Mouse (Mus musculus): ENCODE measurements around the gene Bcan. TPM values are rescaled to one million over a fixed set of nuclear protein-coding genes. Genes with fewer than 3 reads are reported as not detected.
A peak's percentile ranks its signal among the peaks of the same experiment; 100 is the strongest.

Gene Bcan
- polyA plus RNA-seq, 1 experiment from 2014 or later = 0.72 TPM

GRCm38 (mm10) chr3:87980085-87980484 is 19.9 kb downstream of the Bcan start:
- Histone ChIP-seq H3K4me2 (ENCODE audit: low read depth) (no peak overlapping the region), H3K4me3 (ENCODE audit: low read depth, low read length) (no peak overlapping the region), H3K9me3 (ENCODE audit: control insufficient read depth, low read length) (no peaks in the 10 kb centered on the region), H3K36me3 (ENCODE audit: control insufficient read depth, insufficient read depth, low read length) (peaks cover 6% of the 10 kb centered on the region), H3K27me3 (ENCODE audit: control insufficient read depth, insufficient read depth, low read length) (no peaks in the 10 kb centered on the region), H3K4me1 (ENCODE audit: control insufficient read depth, insufficient read depth, low read length) (peaks cover 45% of the 10 kb centered on the region), H3K27ac (ENCODE audit: low read depth, low read length) (no peak overlapping the region), H3K9ac (ENCODE audit: low read length) (no peak overlapping the region; the same call in 1 of the 2 replicates)
- ATAC-seq (ENCODE audit: insufficient read depth, low FRiP score, low TSS enrichment) = no peak
- no peak for DNase-seq (ENCODE audit: low spot score)
- WGBS = 79% methylated on average over 3 of the region's 3 CpGs

DNA sequence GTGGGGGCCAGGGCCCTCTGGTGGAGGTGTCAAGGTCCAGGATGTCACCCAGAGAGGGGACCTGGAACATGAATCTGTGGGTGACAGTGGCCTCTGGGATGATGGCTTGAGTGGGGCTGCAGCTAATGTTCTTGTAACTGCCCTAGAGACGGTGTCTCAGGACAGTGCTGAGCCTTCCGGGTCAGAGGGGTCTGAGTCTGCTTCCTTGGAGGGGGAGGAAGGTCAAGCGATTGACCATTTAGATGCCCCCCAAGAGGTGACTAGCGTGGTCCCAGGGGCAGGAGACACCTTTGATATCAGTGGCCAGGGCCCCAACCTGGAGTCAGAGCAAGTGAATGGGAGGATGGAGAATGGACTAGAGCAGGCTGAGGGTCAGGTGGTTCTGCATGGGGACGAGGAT is 20.5 kb downstream of the Bcan start:
- H3K27ac ChIP-seq (ENCODE audit: low read depth, low read length) = no peak overlapping the region
- no peaks in the 10 kb centered on the region for H3K9me3 ChIP-seq (ENCODE audit: control insufficient read depth, low read length)
- no peak overlapping the region for H3K4me3 ChIP-seq (ENCODE audit: low read depth, low read length)
- no peaks in the 10 kb centered on the region for H3K27me3 ChIP-seq (ENCODE audit: control insufficient read depth, insufficient read depth, low read length)
- H3K4me1 ChIP-seq (ENCODE audit: control insufficient read depth, insufficient read depth, low read length) = peaks cover 47% of the 10 kb centered on the region
- no peak for ATAC-seq (ENCODE audit: insufficient read depth, low FRiP score, low TSS enrichment)
- peaks cover 6% of the 10 kb centered on the region for H3K36me3 ChIP-seq (ENCODE audit: control insufficient read depth, insufficient read depth, low read length)
- H3K4me2 ChIP-seq (ENCODE audit: low read depth) = no peak overlapping the region
- 83% methylated on average over 5 of the region's 5 CpGs for WGBS
- H3K9ac ChIP-seq (ENCODE audit: low read length) = peak overlapping the region; percentile 22; the same call in 1 of the 2 replicates
- no peak for DNase-seq (ENCODE audit: low spot score)

GRCm38 (mm10) chr3:87974381-87974987 is 25.5 kb downstream of the Bcan start:
- Histone ChIP-seq H3K9me3 (ENCODE audit: control insufficient read depth, low read length) (no peaks in the 10 kb centered on the region), H3K4me3 (ENCODE audit: low read depth, low read length) (peak overlapping the region; percentile 82), H3K36me3 (ENCODE audit: control insufficient read depth, insufficient read depth, low read length) (peaks cover 6% of the 10 kb centered on the region), H3K27me3 (ENCODE audit: control insufficient read depth, insufficient read depth, low read length) (no peaks in the 10 kb centered on the region), H3K4me2 (ENCODE audit: low read depth) (peak overlapping the region; percentile 95), H3K9ac (ENCODE audit: low read length) (peak overlapping the region; percentile 87), H3K4me1 (ENCODE audit: control insufficient read depth, insufficient read depth, low read length) (peaks cover 38% of the 10 kb centered on the region), H3K27ac (ENCODE audit: low read depth, low read length) (peak overlapping the region; percentile 90)
- 8% methylated on average over 12 of the region's 12 CpGs for WGBS
- DNase-seq (ENCODE audit: low spot score) (peak; percentile 85), ATAC-seq (ENCODE audit: insufficient read depth, low FRiP score, low TSS enrichment) (peak; percentile 79)

DNA sequence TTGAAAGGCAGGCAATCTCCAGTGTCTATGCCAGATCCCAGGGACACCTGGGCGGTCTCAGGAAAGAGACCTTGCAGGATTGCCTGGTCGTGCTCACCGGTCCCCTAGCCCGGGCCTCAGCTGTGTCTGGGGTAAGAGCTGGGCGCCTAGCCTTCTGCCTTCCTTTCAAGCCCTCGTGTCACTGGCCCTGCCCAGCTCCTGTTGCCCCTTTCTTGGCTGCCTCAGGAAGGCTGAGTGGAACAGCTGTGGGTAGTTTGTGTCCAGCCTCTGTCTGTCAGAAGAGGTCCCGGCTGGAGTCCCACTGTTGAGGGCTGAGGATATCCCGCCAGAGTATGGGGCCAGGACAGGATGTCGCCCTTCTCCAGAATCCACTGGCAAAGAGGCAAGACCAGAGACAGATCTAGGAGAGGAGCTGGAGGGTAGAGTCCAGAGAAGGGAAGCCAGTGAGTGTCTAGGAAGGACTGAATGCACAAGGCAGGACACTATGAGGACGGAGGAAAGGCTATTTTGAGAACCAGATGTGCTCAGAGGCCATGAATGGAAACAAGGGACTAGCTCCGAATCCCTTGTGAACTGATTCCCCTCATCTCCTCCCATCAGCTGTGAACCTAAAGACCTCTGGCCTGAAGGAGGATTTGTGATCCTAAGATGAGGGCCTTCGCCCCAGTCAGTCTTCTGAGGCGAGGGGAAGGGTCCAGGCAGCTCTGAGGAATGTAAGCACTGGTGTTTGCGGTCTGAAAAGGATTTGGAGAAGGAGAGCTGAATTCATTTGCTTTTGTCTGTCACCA is 26.2 kb downstream of the Bcan start:
- H3K27me3 ChIP-seq (ENCODE audit: control insufficient read depth, insufficient read depth, low read length) = no peaks in the 10 kb centered on the region
- H3K9ac ChIP-seq (ENCODE audit: low read length) = peak overlapping the region; percentile 87
- 15% methylated on average over 14 of the region's 14 CpGs for whole genome bisulfite sequencing
- peak overlapping the region; percentile 95 for H3K4me2 ChIP-seq (ENCODE audit: low read depth)
- H3K9me3 ChIP-seq (ENCODE audit: control insufficient read depth, low read length) = no peaks in the 10 kb centered on the region
- H3K4me3 ChIP-seq (ENCODE audit: low read depth, low read length) = peak overlapping the region; percentile 82
- H3K27ac ChIP-seq (ENCODE audit: low read depth, low read length) = peak overlapping the region; percentile 90
- ATAC-seq (ENCODE audit: insufficient read depth, low FRiP score, low TSS enrichment) (peak; percentile 3; the same call in 1 of the 2 replicates), DNase-seq (ENCODE audit: low spot score) (no peak)
- H3K36me3 ChIP-seq (ENCODE audit: control insufficient read depth, insufficient read depth, low read length) = peaks cover 6% of the 10 kb centered on the region
- peaks cover 38% of the 10 kb centered on the region for H3K4me1 ChIP-seq (ENCODE audit: control insufficient read depth, insufficient read depth, low read length)

DNA sequence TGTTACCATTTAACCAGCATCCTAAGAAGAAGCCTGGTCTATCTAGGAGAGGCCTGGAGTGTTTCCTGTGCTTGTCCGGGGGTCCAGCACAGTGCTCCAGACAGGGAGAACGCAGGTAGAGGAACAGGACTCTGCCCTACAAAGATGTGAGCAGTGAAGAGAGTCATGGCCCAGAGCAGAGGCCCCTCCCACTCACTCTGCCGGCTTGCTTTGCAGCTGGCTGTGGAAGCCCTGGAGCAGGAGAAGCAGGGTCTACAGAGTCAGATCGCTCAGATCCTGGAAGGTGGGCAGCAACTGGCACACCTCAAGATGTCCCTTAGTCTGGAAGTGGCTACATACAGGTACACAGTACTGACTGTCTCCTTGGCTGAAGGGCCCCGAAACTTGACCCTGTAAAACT is 27.3 kb downstream of the Bcan start:
- 21% methylated on average over 5 of the region's 5 CpGs for WGBS
- H3K9ac ChIP-seq (ENCODE audit: low read length) = peak overlapping the region; percentile 87
- no peaks in the 10 kb centered on the region for H3K27me3 ChIP-seq (ENCODE audit: control insufficient read depth, insufficient read depth, low read length)
- peaks cover 38% of the 10 kb centered on the region for H3K4me1 ChIP-seq (ENCODE audit: control insufficient read depth, insufficient read depth, low read length)
- no peak for DNase-seq (ENCODE audit: low spot score)
- peak overlapping the region; percentile 90 for H3K27ac ChIP-seq (ENCODE audit: low read depth, low read length)
- peaks cover 4% of the 10 kb centered on the region for H3K36me3 ChIP-seq (ENCODE audit: control insufficient read depth, insufficient read depth, low read length)
- peak overlapping the region; percentile 82 for H3K4me3 ChIP-seq (ENCODE audit: low read depth, low read length)
- ATAC-seq (ENCODE audit: insufficient read depth, low FRiP score, low TSS enrichment) = no peak
- no peaks in the 10 kb centered on the region for H3K9me3 ChIP-seq (ENCODE audit: control insufficient read depth, low read length)
- peak overlapping the region; percentile 95 for H3K4me2 ChIP-seq (ENCODE audit: low read depth)

DNA sequence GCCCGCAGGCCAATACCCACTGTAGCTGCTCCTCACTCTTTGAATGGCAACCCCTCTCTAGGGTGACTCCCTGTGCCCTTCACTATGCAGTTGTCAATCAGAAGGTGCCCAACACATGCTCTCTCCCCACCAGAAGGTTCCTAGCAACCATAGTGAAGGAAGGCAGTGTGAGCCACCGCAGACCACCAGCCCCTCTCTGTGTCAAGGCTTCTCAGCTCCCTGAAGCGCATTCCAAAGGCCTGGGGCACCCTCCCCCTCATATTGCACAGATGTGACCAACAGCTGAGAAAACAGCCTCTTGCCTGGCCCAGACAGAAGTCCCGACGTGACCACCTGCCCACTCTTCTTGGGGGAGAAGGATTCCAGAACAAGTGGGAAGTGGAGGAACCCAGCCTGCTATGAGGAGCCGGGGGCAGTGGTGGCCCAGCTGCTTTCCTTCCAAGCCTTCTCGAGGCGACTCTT is 27.8 kb downstream of the Bcan start:
- Histone ChIP-seq H3K27me3 (ENCODE audit: control insufficient read depth, insufficient read depth, low read length) (no peaks in the 10 kb centered on the region), H3K4me1 (ENCODE audit: control insufficient read depth, insufficient read depth, low read length) (peaks cover 38% of the 10 kb centered on the region), H3K4me3 (ENCODE audit: low read depth, low read length) (peak overlapping the region; percentile 82), H3K9ac (ENCODE audit: low read length) (peak overlapping the region; percentile 87), H3K4me2 (ENCODE audit: low read depth) (peak overlapping the region; percentile 95), H3K9me3 (ENCODE audit: control insufficient read depth, low read length) (no peaks in the 10 kb centered on the region), H3K36me3 (ENCODE audit: control insufficient read depth, insufficient read depth, low read length) (peaks cover 4% of the 10 kb centered on the region), H3K27ac (ENCODE audit: low read depth, low read length) (peak overlapping the region; percentile 90)
- 3% methylated on average over 8 of the region's 8 CpGs for WGBS
- ATAC-seq (ENCODE audit: insufficient read depth, low FRiP score, low TSS enrichment) = no peak
- peak; percentile 63 for DNase-seq (ENCODE audit: low spot score)

GRCm38 (mm10) chr3:87971489-87972202 is 28.4 kb downstream of the Bcan start:
- under 1% methylated on average over 60 of the region's 60 CpGs for WGBS
- H3K9ac ChIP-seq (ENCODE audit: low read length) = peak overlapping the region; percentile 87
- ATAC-seq (ENCODE audit: insufficient read depth, low FRiP score, low TSS enrichment) = no peak
- H3K4me3 ChIP-seq (ENCODE audit: low read depth, low read length) = peak overlapping the region; percentile 82
- H3K36me3 ChIP-seq (ENCODE audit: control insufficient read depth, insufficient read depth, low read length) = peaks cover 4% of the 10 kb centered on the region
- H3K4me1 ChIP-seq (ENCODE audit: control insufficient read depth, insufficient read depth, low read length) = peaks cover 38% of the 10 kb centered on the region
- H3K9me3 ChIP-seq (ENCODE audit: control insufficient read depth, low read length) = no peaks in the 10 kb centered on the region
- H3K27me3 ChIP-seq (ENCODE audit: control insufficient read depth, insufficient read depth, low read length) = no peaks in the 10 kb centered on the region
- DNase-seq (ENCODE audit: low spot score) = no peak
- H3K27ac ChIP-seq (ENCODE audit: low read depth, low read length) = peak overlapping the region; percentile 90
- peak overlapping the region; percentile 95 for H3K4me2 ChIP-seq (ENCODE audit: low read depth)

GRCm38 (mm10) chr3:87970939-87971488 is 29.0 kb downstream of the Bcan start, which contains the start of gene Nes:
TSS of gene Nes (plus strand) at chr3:87971078.
- Histone ChIP-seq H3K36me3 (ENCODE audit: control insufficient read depth, insufficient read depth, low read length) (peaks cover 4% of the 10 kb centered on the region), H3K9me3 (ENCODE audit: control insufficient read depth, low read length) (no peaks in the 10 kb centered on the region), H3K27ac (ENCODE audit: low read depth, low read length) (peak within 1 kb of the TSS; percentile 72), H3K4me1 (ENCODE audit: control insufficient read depth, insufficient read depth, low read length) (peaks cover 37% of the 10 kb centered on the region), H3K4me2 (ENCODE audit: low read depth) (peak within 1 kb of the TSS; percentile 95), H3K9ac (ENCODE audit: low read length) (peak within 1 kb of the TSS; percentile 87), H3K27me3 (ENCODE audit: control insufficient read depth, insufficient read depth, low read length) (no peaks in the 10 kb centered on the region), H3K4me3 (ENCODE audit: low read depth, low read length) (peak within 1 kb of the TSS; percentile 82)
- 0% methylated on average over 44 of the region's 44 CpGs for WGBS
- ATAC-seq (ENCODE audit: insufficient read depth, low FRiP score, low TSS enrichment) (peak; percentile 53), DNase-seq (ENCODE audit: low spot score) (peak; percentile 92)
